Mouse (Mus musculus) fat pad, adult 2 months (tissue): ENCODE results near the gene Mical3.

ENCODE experiments used
- DNase-seq: peaks from one replicate; pipeline ENCODE4 v3.0.0-alpha.2; 2011; ENCODE audit warnings: low read depth, low spot score; ENCODE audit errors: extremely low read depth

Gene Mical3

GRCm38 (mm10) chr6:120971797-120972590 lies 158.8 kb downstream of the Mical3 start:
- DNase-seq, result no peak

GRCm38 (mm10) chr6:120970939-120971796 lies 159.6 kb downstream of the Mical3 start:
- no peak for DNase-seq

GRCm38 (mm10) chr6:120965814-120966213 lies 165.0 kb downstream of the Mical3 start:
- no peak for DNase-seq

GRCm38 (mm10) chr6:120964179-120964578 lies 166.6 kb downstream of the Mical3 start:
- no peak for DNase-seq

- DNase-seq, result no peak
Measured at GRCm38 (mm10) chr6:120960338-120961030, 170.3 kb downstream of the Mical3 start.

- no peak for DNase-seq
Measured at GRCm38 (mm10) chr6:120957331-120957730, 173.5 kb downstream of the Mical3 start.

GRCm38 (mm10) chr6:120956259-120957161 lies 174.3 kb downstream of the Mical3 start:
- no peak for DNase-seq

GRCm38 (mm10) chr6:120955215-120955614 lies 175.6 kb downstream of the Mical3 start:
- DNase-seq, result no peak

GRCm38 (mm10) chr6:120954241-120954640 lies 176.6 kb downstream of the Mical3 start:
- DNase-seq, result no peak

GRCm38 (mm10) chr6:120952475-120952874 lies 178.3 kb downstream of the Mical3 start:
- DNase-seq, result no peak

GRCm38 (mm10) chr6:120951311-120951710 lies 179.5 kb downstream of the Mical3 start:
- no peak for DNase-seq

GRCm38 (mm10) chr6:120945510-120945909 lies 185.3 kb downstream of the Mical3 start:
- DNase-seq, result no peak

- no peak for DNase-seq
Measured at GRCm38 (mm10) chr6:120943964-120944363, 186.8 kb downstream of the Mical3 start.

- no peak for DNase-seq
Measured at GRCm38 (mm10) chr6:120943551-120943950, 187.2 kb downstream of the Mical3 start.

GRCm38 (mm10) chr6:120943079-120943478 lies 187.7 kb downstream of the Mical3 start:
- no peak for DNase-seq

- no peak for DNase-seq
Measured at GRCm38 (mm10) chr6:120941575-120941974, 189.2 kb downstream of the Mical3 start.

GRCm38 (mm10) chr6:120941084-120941481 lies 189.7 kb downstream of the Mical3 start:
- DNase-seq, result no peak

- DNase-seq, result no peak
Measured at GRCm38 (mm10) chr6:120940446-120941083, 190.2 kb downstream of the Mical3 start.

GRCm38 (mm10) chr6:120939783-120940182 lies 191.0 kb downstream of the Mical3 start:
- no peak for DNase-seq
